Mouse (Mus musculus) sigmoid colon, adult 10 weeks (tissue): ENCODE results near the gene Gm3278. TPM values are rescaled to one million over a fixed set of nuclear protein-coding genes. Genes with fewer than 3 reads are reported as not detected.

Source experiments
- polyA plus RNA-seq: library from polyadenylated mRNA; stranded (reverse); fragments of 350-450 nt; fragmentation: Illumina TruSeq; extraction: RNeasy Lipid Tissue Mini Kit (QIAGEN cat#74804); gene quantifications from one replicate; pipeline ENCODE4 v1.2.3, GENCODE M21; 2014; ENCODE audit warnings: low read depth, low replicate concordance

The Gm3278 gene
- polyA plus RNA-seq, result not detected

DNA sequence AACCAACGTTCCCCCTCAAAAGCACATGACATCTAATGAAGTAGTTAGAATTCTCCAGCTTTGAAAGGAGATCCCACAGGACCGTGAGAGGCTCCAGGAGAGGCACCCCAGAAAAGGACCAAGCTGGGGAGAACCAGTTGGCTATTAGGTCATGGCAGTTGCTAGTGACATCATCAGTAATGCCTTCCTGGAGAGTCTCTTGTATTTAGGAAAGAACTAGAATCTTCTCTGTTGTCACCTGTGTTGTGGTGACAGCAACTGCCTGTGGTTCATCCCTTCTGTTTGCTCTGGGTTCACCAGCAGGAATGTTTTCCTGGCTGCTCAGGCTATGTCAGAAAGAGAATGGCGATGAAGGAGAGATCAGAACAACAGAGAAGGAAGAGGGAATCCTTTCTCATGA is at the start of gene Gm3278:
Gm3278 (plus strand) TSS at position 301 of the 400 bp plus-strand sequence.

DNA sequence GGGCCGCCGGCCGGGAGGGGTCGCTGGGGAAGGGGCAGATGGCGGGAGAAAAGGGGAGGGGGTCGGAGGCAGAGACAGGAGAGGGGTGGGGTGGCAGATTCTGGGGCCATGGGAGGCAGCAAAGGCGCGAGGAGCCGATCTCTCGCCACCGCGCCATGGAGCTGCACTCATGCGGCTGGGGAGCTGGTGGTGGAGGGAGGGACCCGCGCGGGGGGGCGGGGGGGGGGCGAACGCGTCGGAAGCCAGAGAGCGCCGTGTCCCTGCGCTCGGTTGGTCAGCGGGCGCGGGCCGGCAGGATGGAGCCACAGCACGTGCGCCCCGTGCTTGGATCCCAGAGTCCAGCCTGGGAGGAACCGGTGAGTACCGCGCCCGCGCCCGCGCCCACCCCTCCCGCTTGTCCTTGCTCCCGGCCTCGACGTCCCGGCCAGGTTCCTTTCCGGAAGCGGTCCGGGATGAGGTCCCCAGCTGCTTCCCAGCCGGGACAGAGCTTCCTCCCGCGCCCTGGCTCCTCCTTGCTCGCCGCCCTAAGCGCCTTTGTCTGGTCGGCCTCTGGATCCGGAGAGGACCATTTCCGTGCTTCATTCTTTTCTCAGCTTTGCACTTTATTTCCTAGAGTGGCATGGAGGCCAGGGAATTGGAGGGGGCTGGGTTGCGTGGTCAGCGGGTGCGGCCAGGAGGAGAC is 36.8 kb upstream of the Gm3278 start, which contains the start of gene Gm3264:
Gm3264 (plus strand) TSS at position 278 of the 682 bp plus-strand sequence.

Other genes with a start within 250 kb of the Gm3278 start
- gene Gm3239, start 228.2 kb upstream of the Gm3278 start, polyA plus RNA-seq, result not detected
- gene Gm7876, start 183.2 kb upstream of the Gm3278 start, polyA plus RNA-seq, result not detected
- not detected for gene Gm3252, start 165.6 kb upstream of the Gm3278 start, polyA plus RNA-seq
- not detected for gene Gm9602, start 116.1 kb upstream of the Gm3278 start, polyA plus RNA-seq
- not detected for gene Gm3269, start 54.3 kb upstream of the Gm3278 start, polyA plus RNA-seq
- gene Gm3264, start 36.8 kb upstream of the Gm3278 start, polyA plus RNA-seq, result not detected
- not detected for gene Gm8297, start 91.5 kb downstream of the Gm3278 start, polyA plus RNA-seq
- gene Gm3298, start 123.5 kb downstream of the Gm3278 start, polyA plus RNA-seq, result not detected
- not detected for gene 4930555G01Rik, start 158.2 kb downstream of the Gm3278 start, polyA plus RNA-seq
- gene Gm8281, start 178.6 kb downstream of the Gm3278 start, polyA plus RNA-seq, result 0.50 TPM
- gene Gm8279, start 239.1 kb downstream of the Gm3278 start, polyA plus RNA-seq, result not detected